Mouse (Mus musculus) bone marrow macrophage, adult 2 months (primary cell): ENCODE data around the gene Supv3l1.

Experiments
- CTCF ChIP-seq: IDR thresholded peaks from 2 replicates; pipeline ENCODE4 v1.5.1; 2012; ENCODE audit warnings: low read depth, mild to moderate bottlenecking, low read length, moderate library complexity
- POLR2A ChIP-seq: IDR thresholded peaks from 2 replicates; pipeline ENCODE4 v1.6.1; 2012; ENCODE audit warnings: mild to moderate bottlenecking, low read depth, low read length, borderline replicate concordance

- TF ChIP-seq POLR2A (no peak), CTCF (no peak)
Measured at GRCm38 (mm10) chr10:62469736-62470135, 20.2 kb upstream of the Supv3l1 start.
